Mouse (Mus musculus) kidney, embryonic 15.5 days (tissue): ENCODE data around the gene Sptlc2. TPM values are rescaled to one million over a fixed set of nuclear protein-coding genes. Genes with fewer than 3 reads are reported as not detected.

Experiments
- ATAC-seq: fragments of 200-750 bp; cut with Nextera tagmentation; replicated peaks from 2 replicates; pipeline ENCODE4 v1.8.0; 2017; ENCODE audit warnings: moderate TSS enrichment; ENCODE audit not compliant: low FRiP score
- H3K27ac ChIP-seq: fragments of 300-500 bp; sonication (generic); 2 replicates; pipeline ENCODE4 v1.5.1; 2015; ENCODE audit warnings: mild to moderate bottlenecking, inconsistent platforms
- H3K27me3 ChIP-seq: fragments of 300-500 bp; sonication (generic); 2 replicates; pipeline ENCODE4 v1.6.1; 2015; ENCODE audit warnings: inconsistent platforms
- H3K36me3 ChIP-seq: fragments of 300-500 bp; sonication (generic); 2 replicates; pipeline ENCODE4 v1.6.1; 2015; ENCODE audit warnings: inconsistent platforms
- H3K4me1 ChIP-seq: fragments of 300-500 bp; sonication (generic); 2 replicates; pipeline ENCODE4 v1.6.1; 2015; ENCODE audit warnings: inconsistent platforms
- H3K4me2 ChIP-seq: fragments of 300-500 bp; sonication (generic); 2 replicates; pipeline ENCODE4 v1.6.1; 2015; ENCODE audit warnings: moderate library complexity, mild to moderate bottlenecking, inconsistent platforms
- H3K4me3 ChIP-seq: fragments of 300-500 bp; sonication (generic); replicated peaks from 2 replicates; pipeline ENCODE4 v1.5.1; 2015; ENCODE audit warnings: mild to moderate bottlenecking, inconsistent platforms
- H3K9ac ChIP-seq: fragments of 300-500 bp; sonication (generic); 2 replicates; pipeline ENCODE4 v1.6.1; 2015; ENCODE audit warnings: mild to moderate bottlenecking, inconsistent platforms
- H3K9me3 ChIP-seq: fragments of 300-500 bp; sonication (generic); replicated peaks from 2 replicates; pipeline ENCODE4 v1.6.1; 2016; ENCODE audit warnings: inconsistent platforms
- WGBS: fragments of 180-500 bp; shearing (Covaris S2); methylation state at CpG from one replicate; pipeline ENCODE4 v1.1.7; 2015; ENCODE audit warnings: mixed read lengths; 5-methylcytosine and 5-hydroxymethylcytosine counted together
- polyA plus RNA-seq: library from polyadenylated mRNA; unstranded; fragments of >200 nt; fragmentation: Nextera tagmentation; extraction: Ambion mirVana; gene quantifications from 2 replicates; pipeline ENCODE4 v1.2.1, GENCODE M21; 2015

Sptlc2 gene
- polyA plus RNA-seq, 1 experiment from 2014 or later, result 75.4 TPM

- 76% methylated on average over 3 of the region's 3 CpGs for WGBS
- peaks cover 13% of the 10 kb centered on the region for H3K36me3 ChIP-seq
- H3K27me3 ChIP-seq, result no peaks in the 10 kb centered on the region
- H3K27ac ChIP-seq, result no peak overlapping the region
- no peak overlapping the region for H3K4me2 ChIP-seq
- no peak overlapping the region for H3K4me3 ChIP-seq
- H3K4me1 ChIP-seq, result 0 out of 2 replicates have a peak, but pooled peaks cover 3% of the 10 kb centered on the region
- H3K9me3 ChIP-seq, result no peaks in the 10 kb centered on the region
- H3K9ac ChIP-seq, result no peak overlapping the region
- no peak for ATAC-seq
Measured at GRCm38 (mm10) chr12:87362111-87362510, 26.0 kb downstream of the Sptlc2 start.

- Histone ChIP-seq H3K4me2 (no peak overlapping the region), H3K4me3 (no peak overlapping the region), H3K36me3 (peaks cover 28% of the 10 kb centered on the region), H3K4me1 (no peaks in the 10 kb centered on the region), H3K9me3 (no peaks in the 10 kb centered on the region), H3K27me3 (no peaks in the 10 kb centered on the region), H3K9ac (no peak overlapping the region), H3K27ac (no peak overlapping the region)
- 73% methylated on average over 2 of the region's 2 CpGs for WGBS
- ATAC-seq, result no peak
Measured at GRCm38 (mm10) chr12:87348029-87348428, 40.1 kb downstream of the Sptlc2 start.

- Histone ChIP-seq H3K4me3 (no peak overlapping the region), H3K27me3 (no peaks in the 10 kb centered on the region), H3K4me1 (no peaks in the 10 kb centered on the region), H3K27ac (no peak overlapping the region), H3K9me3 (no peaks in the 10 kb centered on the region), H3K9ac (no peak overlapping the region), H3K4me2 (no peak overlapping the region), H3K36me3 (peaks cover 26% of the 10 kb centered on the region)
- 83% methylated on average over 2 of the region's 2 CpGs for WGBS
- ATAC-seq, result no peak
Measured at GRCm38 (mm10) chr12:87347511-87347910, 40.6 kb downstream of the Sptlc2 start.

- Histone ChIP-seq H3K4me1 (no peaks in the 10 kb centered on the region), H3K27me3 (no peaks in the 10 kb centered on the region), H3K4me2 (no peak overlapping the region), H3K27ac (no peak overlapping the region), H3K36me3 (peaks cover 51% of the 10 kb centered on the region), H3K4me3 (no peak overlapping the region), H3K9me3 (no peaks in the 10 kb centered on the region), H3K9ac (no peak overlapping the region)
- no peak for ATAC-seq
Measured at GRCm38 (mm10) chr12:87343084-87343605, 45.0 kb downstream of the Sptlc2 start.

- no peaks in the 10 kb centered on the region for H3K4me1 ChIP-seq
- WGBS, result 85% methylated on average over 4 of the region's 4 CpGs
- ATAC-seq, result no peak
- no peak overlapping the region for H3K9ac ChIP-seq
- no peak overlapping the region for H3K27ac ChIP-seq
- H3K36me3 ChIP-seq, result peaks cover 41% of the 10 kb centered on the region
- no peaks in the 10 kb centered on the region for H3K9me3 ChIP-seq
- H3K4me3 ChIP-seq, result no peak overlapping the region
- H3K4me2 ChIP-seq, result no peak overlapping the region
- no peaks in the 10 kb centered on the region for H3K27me3 ChIP-seq
Measured at GRCm38 (mm10) chr12:87338082-87338481, 50.1 kb downstream of the Sptlc2 start.

- Histone ChIP-seq H3K27me3 (no peaks in the 10 kb centered on the region), H3K4me2 (no peak overlapping the region), H3K9ac (no peak overlapping the region), H3K9me3 (no peaks in the 10 kb centered on the region), H3K4me3 (no peak overlapping the region), H3K27ac (no peak overlapping the region), H3K4me1 (0 out of 2 replicates have a peak, but pooled peaks cover 5% of the 10 kb centered on the region), H3K36me3 (peaks cover 25% of the 10 kb centered on the region; the same call in 1 of the 2 replicates)
- WGBS, result 37% methylated on average over 2 of the region's 2 CpGs
- no peak for ATAC-seq
Measured at GRCm38 (mm10) chr12:87334886-87335285, 53.3 kb downstream of the Sptlc2 start.

GRCm38 (mm10) chr12:87333794-87334193, 54.4 kb downstream of the Sptlc2 start:
- H3K27ac ChIP-seq, result no peak overlapping the region
- H3K4me2 ChIP-seq, result no peak overlapping the region
- 0 out of 2 replicates have a peak, but pooled peaks cover 5% of the 10 kb centered on the region for H3K4me1 ChIP-seq
- H3K36me3 ChIP-seq, result peaks cover 19% of the 10 kb centered on the region; the same call in 1 of the 2 replicates
- no peaks in the 10 kb centered on the region for H3K27me3 ChIP-seq
- no peak overlapping the region for H3K9ac ChIP-seq
- no peak for ATAC-seq
- H3K9me3 ChIP-seq, result no peaks in the 10 kb centered on the region
- H3K4me3 ChIP-seq, result no peak overlapping the region

- no peak overlapping the region for H3K4me3 ChIP-seq
- H3K4me2 ChIP-seq, result no peak overlapping the region
- no peaks in the 10 kb centered on the region for H3K27me3 ChIP-seq
- no peak for ATAC-seq
- no peak overlapping the region for H3K27ac ChIP-seq
- no peak overlapping the region for H3K9ac ChIP-seq
- 69% methylated on average over 4 of the region's 4 CpGs for WGBS
- H3K4me1 ChIP-seq, result 0 out of 2 replicates have a peak, but pooled peaks cover 5% of the 10 kb centered on the region
- peaks cover 15% of the 10 kb centered on the region; the same call in 1 of the 2 replicates for H3K36me3 ChIP-seq
- no peaks in the 10 kb centered on the region for H3K9me3 ChIP-seq
Measured at GRCm38 (mm10) chr12:87332511-87332910, 55.6 kb downstream of the Sptlc2 start.

- H3K9me3 ChIP-seq, result no peaks in the 10 kb centered on the region
- H3K9ac ChIP-seq, result no peak overlapping the region
- H3K4me3 ChIP-seq, result no peak overlapping the region
- 41% methylated on average over 5 of the region's 5 CpGs for WGBS
- no peak overlapping the region for H3K4me2 ChIP-seq
- H3K27ac ChIP-seq, result no peak overlapping the region
- no peak for ATAC-seq
- H3K27me3 ChIP-seq, result no peaks in the 10 kb centered on the region
- 0 out of 2 replicates have a peak, but pooled peaks cover 5% of the 10 kb centered on the region for H3K4me1 ChIP-seq
- peaks cover 15% of the 10 kb centered on the region; the same call in 1 of the 2 replicates for H3K36me3 ChIP-seq
Measured at GRCm38 (mm10) chr12:87331908-87332307, 56.2 kb downstream of the Sptlc2 start.

- Histone ChIP-seq H3K9ac (no peak overlapping the region), H3K27ac (0 out of 2 replicates have a peak overlapping the region, but pooled peaks have one; percentile 3), H3K9me3 (no peaks in the 10 kb centered on the region), H3K4me2 (no peak overlapping the region), H3K4me1 (0 out of 2 replicates have a peak, but pooled peaks cover 5% of the 10 kb centered on the region), H3K27me3 (no peaks in the 10 kb centered on the region), H3K36me3 (peaks cover 15% of the 10 kb centered on the region; the same call in 1 of the 2 replicates), H3K4me3 (no peak overlapping the region)
- 36% methylated on average over 6 of the region's 6 CpGs for WGBS
- no peak for ATAC-seq
Measured at GRCm38 (mm10) chr12:87331053-87331456, 57.1 kb downstream of the Sptlc2 start.

- Histone ChIP-seq H3K27me3 (no peaks in the 10 kb centered on the region), H3K27ac (no peak overlapping the region), H3K4me1 (0 out of 2 replicates have a peak, but pooled peaks cover 5% of the 10 kb centered on the region), H3K9me3 (no peaks in the 10 kb centered on the region), H3K36me3 (peaks cover 11% of the 10 kb centered on the region; the same call in 1 of the 2 replicates), H3K4me3 (no peak overlapping the region), H3K4me2 (no peak overlapping the region), H3K9ac (no peak overlapping the region)
- no peak for ATAC-seq
- 54% methylated on average over 2 of the region's 2 CpGs for WGBS
Measured at GRCm38 (mm10) chr12:87330213-87330612, 57.9 kb downstream of the Sptlc2 start.

GRCm38 (mm10) chr12:87328025-87328424, 60.1 kb downstream of the Sptlc2 start:
- ATAC-seq, result no peak
- no peak overlapping the region for H3K27ac ChIP-seq
- H3K4me3 ChIP-seq, result no peak overlapping the region
- H3K9ac ChIP-seq, result no peak overlapping the region
- peaks cover 10% of the 10 kb centered on the region for H3K36me3 ChIP-seq
- 53% methylated on average over 4 of the region's 4 CpGs for WGBS
- H3K27me3 ChIP-seq, result no peaks in the 10 kb centered on the region
- H3K9me3 ChIP-seq, result no peaks in the 10 kb centered on the region
- H3K4me1 ChIP-seq, result 0 out of 2 replicates have a peak, but pooled peaks cover 5% of the 10 kb centered on the region
- no peak overlapping the region for H3K4me2 ChIP-seq

- Histone ChIP-seq H3K27ac (no peak overlapping the region), H3K4me1 (0 out of 2 replicates have a peak, but pooled peaks cover 5% of the 10 kb centered on the region), H3K9ac (no peak overlapping the region), H3K9me3 (no peaks in the 10 kb centered on the region), H3K4me3 (no peak overlapping the region), H3K36me3 (peaks cover 9% of the 10 kb centered on the region), H3K27me3 (no peaks in the 10 kb centered on the region), H3K4me2 (no peak overlapping the region)
- WGBS, result 32% methylated on average over 7 of the region's 7 CpGs
- no peak for ATAC-seq
Measured at GRCm38 (mm10) chr12:87327610-87328009, 60.5 kb downstream of the Sptlc2 start.
